Mouse (Mus musculus) spleen, adult 2 months (tissue): ENCODE data around the gene Nek9. TPM values are rescaled to one million over a fixed set of nuclear protein-coding genes. Genes with fewer than 3 reads are reported as not detected.
"Not testable (repeated sequence)": the region's sequence is repeated elsewhere in the genome, so short reads cannot be mapped to it uniquely, and the experiment has no call there.

Source experiments
- DNase-seq, 2 experiments: peaks; one replicate each; pipeline versions ENCODE4 v3.0.0 to v3.0.0-alpha.2; 2012 to 2021; ENCODE audit warnings: low spot score in 2 of 2, low read depth in 1 of 2
- H3K27ac ChIP-seq: fragments of 200-500 bp; 2 replicates; pipeline ENCODE4 v1.5.1; 2012; ENCODE audit warnings: low read length, inconsistent platforms; ENCODE audit not compliant: insufficient read depth
- H3K27me3 ChIP-seq: fragments of 200-500 bp; 2 replicates; pipeline ENCODE4 v1.6.1; 2012; ENCODE audit warnings: mild to moderate bottlenecking, moderate library complexity, low read length, inconsistent platforms; ENCODE audit not compliant: control insufficient read depth, insufficient read depth
- H3K36me3 ChIP-seq: fragments of 200-500 bp; 2 replicates; pipeline ENCODE4 v1.6.1; 2012; ENCODE audit warnings: mild to moderate bottlenecking, low read length, inconsistent platforms; ENCODE audit not compliant: control insufficient read depth, insufficient read depth
- H3K4me1 ChIP-seq: fragments of 200-500 bp; 2 replicates; pipeline ENCODE4 v1.6.1; 2011; ENCODE audit warnings: inconsistent platforms; ENCODE audit not compliant: control insufficient read depth, insufficient read depth, insufficient read length
- H3K4me3 ChIP-seq: fragments of 200-500 bp; 2 replicates; pipeline ENCODE4 v1.5.1; 2011; ENCODE audit warnings: mild to moderate bottlenecking, inconsistent platforms; ENCODE audit not compliant: insufficient read depth, insufficient read length; ENCODE audit errors: extremely low read depth
- CTCF ChIP-seq: fragments of 200-500 bp; IDR thresholded peaks from 2 replicates; pipeline ENCODE4 v1.5.1; 2011; ENCODE audit warnings: mild to moderate bottlenecking, inconsistent platforms; ENCODE audit not compliant: insufficient read depth, insufficient read length, insufficient replicate concordance; ENCODE audit errors: extremely low read depth
- POLR2A ChIP-seq: fragments of 200-500 bp; IDR thresholded peaks from 2 replicates; pipeline ENCODE4 v1.6.1; 2011; ENCODE audit warnings: low read depth, low read length, inconsistent platforms
- WGBS: fragments of 180-500 bp; shearing (Covaris S2); methylation state at CpG from one replicate; pipeline ENCODE4 v1.1.7; 2018; 5-methylcytosine and 5-hydroxymethylcytosine counted together
- polyA plus RNA-seq: library from polyadenylated mRNA; depleted of rRNA; stranded (reverse); fragments of >200 nt; gene quantifications from 2 replicates; pipeline ENCODE4 v1.2.3, GENCODE M21; 2012

Nek9 gene
- polyA plus RNA-seq, 1 experiment: 18.7 TPM

GRCm38 (mm10) chr12:85284996-85285395 is 54.2 kb downstream of the Nek9 start:
- no peak for TF ChIP-seq CTCF
- TF ChIP-seq POLR2A: no peak
- Histone ChIP-seq H3K27ac (no peak overlapping the region), H3K4me1 (no peaks in the 10 kb centered on the region; the same call in 1 of the 2 replicates), H3K36me3 (no peaks in the 10 kb centered on the region), H3K27me3 (no peaks in the 10 kb centered on the region), H3K4me3 (no peak overlapping the region)
- no peak for DNase-seq
- WGBS: 93% methylated on average over 4 of the region's 4 CpGs

GRCm38 (mm10) chr12:85284331-85284730 is 54.8 kb downstream of the Nek9 start:
- no peak overlapping the region for H3K4me3 ChIP-seq
- DNase-seq: no peak
- H3K36me3 ChIP-seq: no peaks in the 10 kb centered on the region
- no peak for TF ChIP-seq CTCF
- TF ChIP-seq POLR2A: no peak
- no peaks in the 10 kb centered on the region for H3K27me3 ChIP-seq
- no peak overlapping the region for H3K27ac ChIP-seq
- peaks cover 1% of the 10 kb centered on the region; the same call in 1 of the 2 replicates for H3K4me1 ChIP-seq
- WGBS: 25% methylated on average over 8 of the region's 8 CpGs

- not testable (repeated sequence) for H3K4me1 ChIP-seq, H3K27ac ChIP-seq, H3K27me3 ChIP-seq, DNase-seq, H3K4me3 ChIP-seq, H3K36me3 ChIP-seq
- WGBS: 92% methylated on average over 2 of the region's 4 CpGs
Observed at GRCm38 (mm10) chr12:85281756-85282155, 57.4 kb downstream of the Nek9 start.

- TF ChIP-seq CTCF: no peak
- TF ChIP-seq POLR2A: no peak
- 0 out of 2 replicates have a peak, but pooled peaks cover 1% of the 10 kb centered on the region for H3K36me3 ChIP-seq
- H3K27ac ChIP-seq: no peak overlapping the region
- H3K4me3 ChIP-seq: no peak overlapping the region; the same call in 1 of the 2 replicates
- no peak for DNase-seq
- H3K4me1 ChIP-seq: peaks cover 2% of the 10 kb centered on the region; the same call in 1 of the 2 replicates
- WGBS: 67% methylated on average over 12 of the region's 12 CpGs
- H3K27me3 ChIP-seq: no peaks in the 10 kb centered on the region
Observed at GRCm38 (mm10) chr12:85280845-85281651, 58.1 kb downstream of the Nek9 start.

GRCm38 (mm10) chr12:85280105-85280844 is 58.9 kb downstream of the Nek9 start:
- Histone ChIP-seq H3K4me3 (peak overlapping the region; percentile 75), H3K27ac (peak overlapping the region; percentile 82), H3K36me3 (0 out of 2 replicates have a peak, but pooled peaks cover 1% of the 10 kb centered on the region), H3K4me1 (peaks cover 2% of the 10 kb centered on the region; the same call in 1 of the 2 replicates), H3K27me3 (no peaks in the 10 kb centered on the region)
- TF ChIP-seq CTCF (no peak), POLR2A (peak; percentile 22; the same call in 1 of the 2 replicates)
- peak; percentile 89 to 96 for DNase-seq
- WGBS: under 1% methylated on average over 31 of the region's 31 CpGs

- TF ChIP-seq CTCF (no peak), POLR2A (no peak)
- 6% methylated on average over 10 of the region's 10 CpGs for WGBS
- Histone ChIP-seq H3K27ac (peak overlapping the region; percentile 82), H3K36me3 (peaks cover 1% of the 10 kb centered on the region; the same call in 1 of the 2 replicates), H3K27me3 (no peaks in the 10 kb centered on the region), H3K4me3 (peak overlapping the region; percentile 75), H3K4me1 (peaks cover 2% of the 10 kb centered on the region; the same call in 1 of the 2 replicates)
- no peak for DNase-seq
Observed at GRCm38 (mm10) chr12:85279396-85280080, 59.6 kb downstream of the Nek9 start.
